Mouse (Mus musculus): ENCODE measurements around the gene Ptbp1. TPM values are rescaled to one million over a fixed set of nuclear protein-coding genes. Genes with fewer than 3 reads are reported as not detected.
A peak's percentile ranks its signal among the peaks of the same experiment; 100 is the strongest.

Gene Ptbp1
- polyA plus RNA-seq, 1 experiment: not detected

- TF ChIP-seq POLR2A (IDR thresholded peaks at IDR 0.05; ENCODE audit: insufficient read depth, low read depth, low read length) (no peak), CTCF (IDR thresholded peaks at IDR 0.05; ENCODE audit: insufficient read depth, low read depth, low read length) (no peak)
Measured at GRCm38 (mm10) chr10:79840644-79841551, 13.3 kb upstream of the Ptbp1 start.

GRCm38 (mm10) chr10:79842322-79842721 is 11.9 kb upstream of the Ptbp1 start:
- no peak for TF ChIP-seq POLR2A (IDR thresholded peaks at IDR 0.05; ENCODE audit: insufficient read depth, low read depth, low read length)
- no peak for TF ChIP-seq CTCF (IDR thresholded peaks at IDR 0.05; ENCODE audit: insufficient read depth, low read depth, low read length)
- no peak overlapping the region for H3K27ac ChIP-seq (ENCODE audit: insufficient read depth, low read depth, low read length)
- H3K4me3 ChIP-seq (ENCODE audit: insufficient read depth, low read depth, low read length): no peak overlapping the region
- H3K4me1 ChIP-seq (ENCODE audit: control insufficient read depth, insufficient read depth, low read length): peaks cover 17% of the 10 kb centered on the region
- 56% methylated on average over 3 of the region's 3 CpGs for WGBS

More at GRCm38 (mm10) chr10:79840644-79841551, 13.3 kb upstream of the Ptbp1 start:
- peak overlapping the region; percentile 50 for H3K4me3 ChIP-seq (ENCODE audit: insufficient read depth, low read depth, low read length)
- peaks cover 17% of the 10 kb centered on the region for H3K4me1 ChIP-seq (ENCODE audit: control insufficient read depth, insufficient read depth, low read length)
- H3K27ac ChIP-seq (ENCODE audit: insufficient read depth, low read depth, low read length): peak overlapping the region; percentile 79
- 1% methylated on average over 24 of the region's 24 CpGs for WGBS

DNA sequence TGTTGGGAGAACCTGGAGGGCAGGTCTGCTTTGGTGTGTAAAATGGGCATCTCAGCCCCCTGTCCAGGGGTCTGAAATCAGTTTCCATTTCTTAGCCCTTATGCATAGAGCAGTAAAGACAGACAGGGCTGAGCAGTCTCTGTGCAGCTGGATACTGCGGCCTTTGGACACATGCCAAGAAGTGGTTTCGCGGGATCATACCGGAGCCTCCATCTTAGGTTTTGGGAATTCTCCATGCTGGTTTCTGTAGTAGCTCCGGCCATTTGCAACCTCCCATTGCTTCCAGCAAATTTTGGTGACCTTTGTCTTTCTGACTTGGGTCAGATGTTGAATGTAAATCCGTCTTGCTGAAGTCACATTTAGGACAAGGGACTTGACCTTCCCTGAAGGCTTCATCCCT is 10.8 kb upstream of the Ptbp1 start:
- TF ChIP-seq CTCF (IDR thresholded peaks at IDR 0.05; ENCODE audit: insufficient read depth, low read depth, low read length): no peak
- TF ChIP-seq POLR2A (IDR thresholded peaks at IDR 0.05; ENCODE audit: insufficient read depth, low read depth, low read length): no peak
- H3K4me1 ChIP-seq (ENCODE audit: control insufficient read depth, insufficient read depth, low read length): peaks cover 17% of the 10 kb centered on the region
- WGBS: 51% methylated on average over 6 of the region's 6 CpGs

GRCm38 (mm10) chr10:79846553-79846952 is 7.7 kb upstream of the Ptbp1 start:
- peaks cover 12% of the 10 kb centered on the region for H3K4me1 ChIP-seq (ENCODE audit: control insufficient read depth, insufficient read depth, low read length)
- 80% methylated on average over 5 of the region's 5 CpGs for WGBS
- TF ChIP-seq POLR2A (IDR thresholded peaks at IDR 0.05; ENCODE audit: insufficient read depth, low read depth, low read length) (no peak), CTCF (IDR thresholded peaks at IDR 0.05; ENCODE audit: insufficient read depth, low read depth, low read length) (no peak)
- H3K27ac ChIP-seq (ENCODE audit: insufficient read depth, low read depth, low read length): no peak overlapping the region
- H3K4me3 ChIP-seq (ENCODE audit: insufficient read depth, low read depth, low read length): no peak overlapping the region

More for the DNA sequence above, 10.8 kb upstream of the Ptbp1 start:
- no peak overlapping the region for H3K27ac ChIP-seq (ENCODE audit: insufficient read depth, low read depth, low read length)
- H3K4me3 ChIP-seq (ENCODE audit: insufficient read depth, low read depth, low read length): no peak overlapping the region

- no peak for TF ChIP-seq CTCF (IDR thresholded peaks at IDR 0.05; ENCODE audit: insufficient read depth, low read depth, low read length)
- TF ChIP-seq POLR2A (IDR thresholded peaks at IDR 0.05; ENCODE audit: insufficient read depth, low read depth, low read length): no peak
- H3K4me3 ChIP-seq (ENCODE audit: insufficient read depth, low read depth, low read length): no peak overlapping the region
Measured at GRCm38 (mm10) chr10:79849941-79850628, 4.1 kb upstream of the Ptbp1 start.

GRCm38 (mm10) chr10:79851653-79852052 is 2.6 kb upstream of the Ptbp1 start:
- TF ChIP-seq CTCF (IDR thresholded peaks at IDR 0.05; ENCODE audit: insufficient read depth, low read depth, low read length): no peak
- no peak for TF ChIP-seq POLR2A (IDR thresholded peaks at IDR 0.05; ENCODE audit: insufficient read depth, low read depth, low read length)
- Histone ChIP-seq H3K4me1 (ENCODE audit: control insufficient read depth, insufficient read depth, low read length) (peaks cover 31% of the 10 kb centered on the region), H3K4me3 (ENCODE audit: insufficient read depth, low read depth, low read length) (no peak overlapping the region), H3K27ac (ENCODE audit: insufficient read depth, low read depth, low read length) (peak overlapping the region; percentile 87)
- 71% methylated on average over 3 of the region's 3 CpGs for WGBS

More at GRCm38 (mm10) chr10:79849941-79850628, 4.1 kb upstream of the Ptbp1 start:
- 91% methylated on average over 8 of the region's 8 CpGs for WGBS
- no peak overlapping the region for H3K27ac ChIP-seq (ENCODE audit: insufficient read depth, low read depth, low read length)
- peaks cover 21% of the 10 kb centered on the region for H3K4me1 ChIP-seq (ENCODE audit: control insufficient read depth, insufficient read depth, low read length)

DNA sequence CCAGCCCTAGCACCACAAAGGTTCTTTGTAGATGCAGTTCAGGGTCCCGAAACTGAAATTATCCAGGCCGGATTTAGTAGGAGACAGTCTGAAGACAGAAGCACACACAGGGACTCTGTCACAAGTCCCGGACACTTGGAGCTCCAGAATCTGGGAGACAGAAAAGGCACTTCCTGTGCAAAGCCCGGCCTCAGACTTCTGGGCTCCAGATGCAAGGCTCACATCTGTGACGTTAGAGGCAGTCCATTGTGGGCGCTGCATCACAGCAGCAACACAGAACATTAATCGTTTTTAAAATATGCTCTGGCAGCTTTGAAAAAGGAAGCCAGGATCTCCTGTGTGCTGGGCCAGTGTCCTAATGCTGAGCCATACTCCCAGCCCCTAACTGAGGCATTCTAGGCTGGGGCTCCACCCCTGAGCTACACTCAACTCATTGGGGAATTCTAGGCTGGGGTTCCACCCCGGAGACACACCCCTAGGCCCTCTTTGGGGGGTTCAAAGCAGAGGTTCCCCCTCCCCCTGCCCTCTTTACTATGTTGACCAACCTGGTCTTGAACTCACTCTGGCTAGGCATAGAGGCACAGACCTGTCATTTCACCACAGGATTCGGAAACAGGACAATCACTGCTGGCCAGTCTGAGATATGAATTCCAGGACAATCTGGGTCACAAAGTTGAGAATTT is 2.0 kb upstream of the Ptbp1 start:
- TF ChIP-seq POLR2A (IDR thresholded peaks at IDR 0.05; ENCODE audit: insufficient read depth, low read depth, low read length) (no peak), CTCF (IDR thresholded peaks at IDR 0.05; ENCODE audit: insufficient read depth, low read depth, low read length) (no peak)
- WGBS: 34% methylated on average over 9 of the region's 9 CpGs
- peak overlapping the region; percentile 87 for H3K27ac ChIP-seq (ENCODE audit: insufficient read depth, low read depth, low read length)
- no peak overlapping the region for H3K4me3 ChIP-seq (ENCODE audit: insufficient read depth, low read depth, low read length)
- H3K4me1 ChIP-seq (ENCODE audit: control insufficient read depth, insufficient read depth, low read length): peaks cover 37% of the 10 kb centered on the region

DNA sequence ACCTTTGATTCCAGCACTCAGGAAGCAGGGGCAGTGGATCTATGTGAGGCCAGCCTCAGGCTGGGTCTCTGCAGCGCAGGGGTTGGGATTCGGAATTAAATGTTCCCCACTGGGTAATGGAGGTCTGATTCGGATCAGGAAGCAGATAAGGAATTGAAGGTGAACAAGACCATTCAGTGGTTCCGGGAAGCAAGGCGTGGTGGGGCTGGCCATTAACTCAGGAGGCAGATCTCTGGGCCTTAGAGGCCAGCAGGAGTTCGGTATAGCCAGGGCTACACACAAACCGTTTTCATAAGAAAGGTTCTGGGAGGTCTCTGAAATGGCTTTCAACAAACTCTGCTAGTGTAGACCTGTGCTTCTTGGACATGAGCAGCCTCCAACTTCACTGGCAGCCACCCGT is 1.4 kb upstream of the Ptbp1 start:
- H3K4me1 ChIP-seq (ENCODE audit: control insufficient read depth, insufficient read depth, low read length): peaks cover 42% of the 10 kb centered on the region

More for the DNA sequence above, 1.4 kb upstream of the Ptbp1 start:
- 26% methylated on average over 8 of the region's 8 CpGs for WGBS
- Histone ChIP-seq H3K27ac (ENCODE audit: insufficient read depth, low read depth, low read length) (peak overlapping the region; percentile 87), H3K4me3 (ENCODE audit: insufficient read depth, low read depth, low read length) (peak overlapping the region; percentile 46)
- TF ChIP-seq CTCF (IDR thresholded peaks at IDR 0.05; ENCODE audit: insufficient read depth, low read depth, low read length) (no peak), POLR2A (IDR thresholded peaks at IDR 0.05; ENCODE audit: insufficient read depth, low read depth, low read length) (no peak)
